Mouse (Mus musculus): ENCODE data around the gene Defb5.
"Not testable (repeated sequence)": the region's sequence is repeated elsewhere in the genome, so short reads cannot be mapped to it uniquely, and the experiment has no call there.

Defb5 gene

DNA sequence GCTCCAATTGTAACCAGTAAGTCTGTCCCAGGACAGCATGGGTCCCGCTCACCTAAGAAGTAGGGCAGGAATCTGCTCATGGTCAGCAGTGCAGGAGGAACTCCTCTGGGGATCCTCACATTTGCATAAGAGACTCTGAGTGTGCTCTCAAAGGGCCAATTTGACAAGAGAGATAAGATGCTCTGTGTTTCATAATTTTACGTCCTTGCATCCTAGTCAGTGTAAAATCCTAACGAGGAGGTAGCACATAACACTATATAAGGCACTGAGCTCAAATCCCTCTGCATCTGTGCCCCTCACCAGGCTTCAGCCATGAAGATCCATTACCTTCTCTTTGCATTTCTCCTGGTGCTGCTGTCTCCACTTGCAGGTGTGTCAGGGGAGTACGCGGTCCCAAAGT lies at the start of gene Defb5:
TSS of gene Defb5 (plus strand) at position 301 of the 400 bp plus-strand sequence.
- DNase-seq (ENCODE audit: low read depth, low spot score): no peak

DNA sequence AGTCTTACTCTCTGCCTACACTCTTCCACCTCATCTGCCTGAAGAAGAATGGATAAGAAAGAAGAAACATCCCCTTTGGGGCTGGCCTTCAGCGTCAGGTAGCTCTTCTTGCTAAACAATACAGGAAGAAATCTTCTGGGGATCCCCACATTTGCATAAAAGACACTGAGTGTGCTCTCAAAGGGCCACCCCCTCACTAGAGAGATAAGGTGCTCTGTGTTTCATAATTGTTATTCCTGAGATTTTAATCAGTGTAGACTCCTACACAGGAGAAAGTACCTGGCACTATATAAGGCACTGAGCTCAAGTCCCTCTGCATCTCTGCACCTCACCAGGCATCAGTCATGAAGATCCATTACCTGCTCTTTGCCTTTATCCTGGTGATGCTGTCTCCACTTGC lies 22.2 kb upstream of the Defb5 start, which contains the start of gene Defb6:
TSS of gene Defb6 (plus strand) at position 318 of the 400 bp plus-strand sequence.
- no peak for DNase-seq (ENCODE audit: low read depth, low spot score)

DNA sequence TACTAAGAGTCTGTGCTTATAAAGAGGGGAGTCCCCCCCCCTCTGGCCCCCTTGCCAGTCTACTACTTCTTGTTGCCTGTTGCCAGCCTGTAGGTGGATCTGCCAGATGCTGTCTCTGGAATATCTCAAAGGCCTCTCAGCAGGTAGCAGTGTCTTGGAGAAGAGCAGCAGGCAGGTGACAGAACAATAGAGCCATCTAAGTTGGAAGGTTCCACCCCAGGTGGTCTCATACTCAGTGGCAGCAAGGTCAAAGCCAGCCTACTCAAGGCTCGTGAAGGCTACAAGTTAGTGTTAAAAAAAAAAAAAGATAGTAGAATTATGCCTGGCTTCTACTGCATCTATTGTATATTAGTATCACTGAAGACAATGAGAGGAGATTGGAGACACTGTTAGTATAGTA lies 9.3 kb upstream of the Defb5 start:
- peak; percentile 84 for DNase-seq (ENCODE audit: low read depth, low spot score)

DNA sequence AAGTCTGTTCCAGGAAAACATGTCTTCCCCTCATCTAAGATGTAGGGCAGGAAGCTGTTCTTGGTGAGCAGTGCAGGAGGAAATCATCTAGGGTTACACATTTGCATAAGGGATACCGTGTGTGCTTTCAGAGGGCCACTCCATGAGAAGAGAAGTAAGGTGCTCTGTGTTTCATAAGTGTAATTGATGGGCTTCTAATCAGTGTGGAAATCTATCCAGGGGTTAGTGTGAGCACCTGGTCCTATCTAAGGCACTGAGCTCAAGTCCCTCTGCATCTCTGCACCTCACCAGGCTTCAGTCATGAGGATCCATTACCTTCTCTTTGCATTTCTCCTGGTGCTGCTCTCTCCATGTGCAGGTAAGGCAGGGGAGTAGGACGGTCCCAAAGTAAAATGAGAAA lies 7.8 kb upstream of the Defb5 start, which contains the start of gene Defb46:
TSS of gene Defb46 (plus strand) at position 301 of the 400 bp plus-strand sequence.
- DNase-seq (ENCODE audit: low read depth, low spot score): no peak

DNA sequence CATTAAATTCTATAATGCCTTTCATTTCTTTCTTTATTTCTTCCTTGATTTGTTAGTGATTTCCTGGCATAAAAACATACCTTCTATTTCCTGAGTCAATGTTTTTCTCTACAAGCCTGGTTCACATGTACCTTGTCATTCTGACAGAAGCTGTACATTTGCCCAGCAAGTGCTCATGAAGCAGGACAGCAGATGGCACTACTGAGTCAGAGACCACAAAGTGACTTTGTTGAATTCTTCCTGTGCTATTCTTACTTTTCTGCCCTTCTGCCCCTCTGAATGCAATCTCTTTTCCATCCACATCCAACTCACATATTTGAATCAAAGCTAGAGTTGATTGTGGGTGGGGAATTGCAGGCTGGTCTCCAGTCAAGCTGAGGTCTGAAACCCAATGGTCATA lies 10.8 kb downstream of the Defb5 start:
- DNase-seq (ENCODE audit: low read depth, low spot score): peak; percentile 36

DNA sequence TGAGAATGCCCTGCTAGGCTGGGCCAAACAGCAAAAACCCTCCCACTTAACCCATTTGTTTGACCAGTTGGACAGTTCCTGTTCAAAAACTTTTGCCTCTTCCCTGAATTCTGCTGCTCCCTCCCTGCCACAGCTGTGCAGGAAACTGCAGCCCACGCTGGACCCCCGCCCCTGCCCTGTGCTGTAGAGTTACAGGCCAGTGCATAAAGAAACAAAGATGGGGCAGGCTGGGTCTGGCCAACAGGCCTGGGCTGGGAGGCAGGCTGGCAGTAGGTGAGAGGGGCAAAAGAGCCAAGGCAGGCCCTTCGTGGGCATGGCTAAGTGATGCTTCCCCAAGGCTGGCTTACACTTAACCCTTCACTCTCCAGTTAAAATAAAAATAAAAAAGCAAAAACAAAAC lies 12.3 kb downstream of the Defb5 start:
- DNase-seq (ENCODE audit: low read depth, low spot score): no peak

DNA sequence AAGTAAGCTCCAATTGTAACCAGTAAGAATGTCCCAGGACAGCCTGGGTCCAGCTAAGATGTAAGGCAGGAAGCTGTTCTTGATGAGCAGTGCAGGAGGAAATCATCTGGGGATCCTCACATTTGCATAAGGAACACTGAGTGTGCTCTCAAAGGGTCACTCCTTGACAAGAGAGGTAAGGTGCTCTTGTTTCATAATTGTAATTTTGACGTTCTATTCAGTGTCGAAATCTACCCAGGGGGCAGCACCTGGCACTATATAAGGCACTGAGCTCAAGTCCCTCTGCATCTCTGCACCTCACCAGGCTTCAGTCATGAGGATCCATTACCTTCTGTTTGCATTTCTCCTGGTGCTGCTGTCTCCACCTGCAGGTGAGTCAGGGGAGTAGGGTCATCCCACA lies 45.7 kb downstream of the Defb5 start, which contains the start of gene Defb3:
TSS of gene Defb3 (plus strand) at position 301 of the 400 bp plus-strand sequence.
- not testable (repeated sequence) for DNase-seq (ENCODE audit: low read depth, low spot score)

DNA sequence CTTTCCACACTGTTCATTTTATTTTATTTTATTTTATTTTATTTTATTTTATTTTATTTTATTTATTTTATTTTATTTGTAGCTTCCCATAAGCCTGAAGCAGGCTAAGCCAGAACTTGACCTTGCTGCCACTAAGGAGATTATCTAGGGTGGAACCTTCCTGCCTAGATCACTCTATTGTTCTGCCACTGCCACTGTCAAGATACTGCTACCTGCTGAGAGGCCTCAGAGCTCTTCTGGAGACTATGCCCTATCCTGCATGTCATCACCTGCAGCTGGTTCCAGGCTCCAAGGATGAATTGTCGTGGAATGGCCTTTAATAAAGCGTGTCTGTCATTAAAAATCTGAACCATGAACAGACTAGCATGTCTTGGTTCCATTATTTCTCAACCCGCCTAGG lies 51.0 kb downstream of the Defb5 start:
- DNase-seq (ENCODE audit: low read depth, low spot score): peak; percentile 62
